Mouse (Mus musculus): ENCODE results near the gene Atp6v0a1. TPM values are rescaled to one million over a fixed set of nuclear protein-coding genes. Genes with fewer than 3 reads are reported as not detected.
"Not testable (repeated sequence)": the region's sequence is repeated elsewhere in the genome, so short reads cannot be mapped to it uniquely, and the experiment has no call there.

Gene Atp6v0a1
- polyA plus RNA-seq, 1 experiment, result 33.7 TPM

GRCm38 (mm10) chr11:100993437-100993836 lies 15.8 kb upstream of the Atp6v0a1 start:
- Histone ChIP-seq H3K27me3 (ENCODE audit: control insufficient read depth, insufficient read depth, low read length, poor library complexity, severe bottlenecking) (no peaks in the 10 kb centered on the region; the same call in 1 of the 2 replicates), H3K9ac (ENCODE audit: low read depth, poor library complexity, severe bottlenecking) (no peak overlapping the region), H3K36me3 (ENCODE audit: control insufficient read depth, insufficient read depth, low read length, poor library complexity, severe bottlenecking) (no peaks in the 10 kb centered on the region), H3K27ac (ENCODE audit: insufficient read depth, low read length) (no peak overlapping the region), H3K4me1 (ENCODE audit: control insufficient read depth, insufficient read depth, low read length) (peaks cover 1% of the 10 kb centered on the region), H3K4me3 (ENCODE audit: low read depth, low read length) (no peak overlapping the region), H3K9me3 (replicated peaks; ENCODE audit: control insufficient read depth, insufficient read depth, low read length, poor library complexity, severe bottlenecking) (no peaks in the 10 kb centered on the region)
- TF ChIP-seq CTCF (IDR thresholded peaks at IDR 0.05; ENCODE audit: low read depth, low read length) (no peak), EP300 (IDR thresholded peaks at IDR 0.05; ENCODE audit: insufficient read depth, low read depth, low read length) (no peak), POLR2A (IDR thresholded peaks at IDR 0.05; ENCODE audit: insufficient read depth, low read length) (no peak)

- no peaks in the 10 kb centered on the region for H3K36me3 ChIP-seq (ENCODE audit: control insufficient read depth, insufficient read depth, low read length, poor library complexity, severe bottlenecking)
- no peaks in the 10 kb centered on the region; the same call in 1 of the 2 replicates for H3K27me3 ChIP-seq (ENCODE audit: control insufficient read depth, insufficient read depth, low read length, poor library complexity, severe bottlenecking)
- no peak for TF ChIP-seq POLR2A (IDR thresholded peaks at IDR 0.05; ENCODE audit: insufficient read depth, low read length)
- TF ChIP-seq CTCF (IDR thresholded peaks at IDR 0.05; ENCODE audit: low read depth, low read length), result no peak
- TF ChIP-seq EP300 (IDR thresholded peaks at IDR 0.05; ENCODE audit: insufficient read depth, low read depth, low read length), result no peak
- H3K4me3 ChIP-seq (ENCODE audit: low read depth, low read length), result no peak overlapping the region
- H3K9me3 ChIP-seq (replicated peaks; ENCODE audit: control insufficient read depth, insufficient read depth, low read length, poor library complexity, severe bottlenecking), result no peaks in the 10 kb centered on the region
- peaks cover 5% of the 10 kb centered on the region for H3K4me1 ChIP-seq (ENCODE audit: control insufficient read depth, insufficient read depth, low read length)
- H3K9ac ChIP-seq (ENCODE audit: low read depth, poor library complexity, severe bottlenecking), result no peak overlapping the region
- H3K27ac ChIP-seq (ENCODE audit: insufficient read depth, low read length), result no peak overlapping the region
Measured at GRCm38 (mm10) chr11:100994233-100994632, 15.0 kb upstream of the Atp6v0a1 start.

- no peak overlapping the region for H3K4me3 ChIP-seq (ENCODE audit: low read depth, low read length)
- no peaks in the 10 kb centered on the region; the same call in 1 of the 2 replicates for H3K27me3 ChIP-seq (ENCODE audit: control insufficient read depth, insufficient read depth, low read length, poor library complexity, severe bottlenecking)
- no peaks in the 10 kb centered on the region for H3K36me3 ChIP-seq (ENCODE audit: control insufficient read depth, insufficient read depth, low read length, poor library complexity, severe bottlenecking)
- peaks cover 5% of the 10 kb centered on the region for H3K4me1 ChIP-seq (ENCODE audit: control insufficient read depth, insufficient read depth, low read length)
- H3K27ac ChIP-seq (ENCODE audit: insufficient read depth, low read length), result no peak overlapping the region
- H3K9ac ChIP-seq (ENCODE audit: low read depth, poor library complexity, severe bottlenecking), result no peak overlapping the region
- H3K9me3 ChIP-seq (replicated peaks; ENCODE audit: control insufficient read depth, insufficient read depth, low read length, poor library complexity, severe bottlenecking), result no peaks in the 10 kb centered on the region
- TF ChIP-seq EP300 (IDR thresholded peaks at IDR 0.05; ENCODE audit: insufficient read depth, low read depth, low read length) (no peak), POLR2A (IDR thresholded peaks at IDR 0.05; ENCODE audit: insufficient read depth, low read length) (no peak), CTCF (IDR thresholded peaks at IDR 0.05; ENCODE audit: low read depth, low read length) (no peak)
Measured at GRCm38 (mm10) chr11:100994655-100995054, 14.6 kb upstream of the Atp6v0a1 start.

GRCm38 (mm10) chr11:100996501-100996900 lies 12.8 kb upstream of the Atp6v0a1 start:
- Histone ChIP-seq H3K36me3 (ENCODE audit: control insufficient read depth, insufficient read depth, low read length, poor library complexity, severe bottlenecking) (no peaks in the 10 kb centered on the region), H3K27ac (ENCODE audit: insufficient read depth, low read length) (no peak overlapping the region), H3K9ac (ENCODE audit: low read depth, poor library complexity, severe bottlenecking) (no peak overlapping the region), H3K27me3 (ENCODE audit: control insufficient read depth, insufficient read depth, low read length, poor library complexity, severe bottlenecking) (no peaks in the 10 kb centered on the region; the same call in 1 of the 2 replicates), H3K9me3 (replicated peaks; ENCODE audit: control insufficient read depth, insufficient read depth, low read length, poor library complexity, severe bottlenecking) (no peaks in the 10 kb centered on the region), H3K4me1 (ENCODE audit: control insufficient read depth, insufficient read depth, low read length) (peaks cover 13% of the 10 kb centered on the region), H3K4me3 (ENCODE audit: low read depth, low read length) (no peak overlapping the region)
- TF ChIP-seq EP300 (IDR thresholded peaks at IDR 0.05; ENCODE audit: insufficient read depth, low read depth, low read length) (no peak), CTCF (IDR thresholded peaks at IDR 0.05; ENCODE audit: low read depth, low read length) (no peak), POLR2A (IDR thresholded peaks at IDR 0.05; ENCODE audit: insufficient read depth, low read length) (no peak)

GRCm38 (mm10) chr11:100998836-100999235 lies 10.4 kb upstream of the Atp6v0a1 start:
- H3K9ac ChIP-seq (ENCODE audit: low read depth, poor library complexity, severe bottlenecking), result peak overlapping the region; percentile 50; the same call in 1 of the 2 replicates
- peaks cover 13% of the 10 kb centered on the region for H3K4me1 ChIP-seq (ENCODE audit: control insufficient read depth, insufficient read depth, low read length)
- H3K27ac ChIP-seq (ENCODE audit: insufficient read depth, low read length), result peak overlapping the region; percentile 80
- H3K4me3 ChIP-seq (ENCODE audit: low read depth, low read length), result no peak overlapping the region
- TF ChIP-seq POLR2A (IDR thresholded peaks at IDR 0.05; ENCODE audit: insufficient read depth, low read length) (no peak), EP300 (IDR thresholded peaks at IDR 0.05; ENCODE audit: insufficient read depth, low read depth, low read length) (no peak), CTCF (IDR thresholded peaks at IDR 0.05; ENCODE audit: low read depth, low read length) (no peak)
- H3K36me3 ChIP-seq (ENCODE audit: control insufficient read depth, insufficient read depth, low read length, poor library complexity, severe bottlenecking), result no peaks in the 10 kb centered on the region
- no peaks in the 10 kb centered on the region for H3K9me3 ChIP-seq (replicated peaks; ENCODE audit: control insufficient read depth, insufficient read depth, low read length, poor library complexity, severe bottlenecking)
- no peaks in the 10 kb centered on the region; the same call in 1 of the 2 replicates for H3K27me3 ChIP-seq (ENCODE audit: control insufficient read depth, insufficient read depth, low read length, poor library complexity, severe bottlenecking)

- Histone ChIP-seq H3K9me3 (replicated peaks; ENCODE audit: control insufficient read depth, insufficient read depth, low read length, poor library complexity, severe bottlenecking) (no peaks in the 10 kb centered on the region), H3K27me3 (ENCODE audit: control insufficient read depth, insufficient read depth, low read length, poor library complexity, severe bottlenecking) (no peaks in the 10 kb centered on the region; the same call in 1 of the 2 replicates), H3K9ac (ENCODE audit: low read depth, poor library complexity, severe bottlenecking) (no peak overlapping the region), H3K4me3 (ENCODE audit: low read depth, low read length) (no peak overlapping the region), H3K36me3 (ENCODE audit: control insufficient read depth, insufficient read depth, low read length, poor library complexity, severe bottlenecking) (no peaks in the 10 kb centered on the region), H3K27ac (ENCODE audit: insufficient read depth, low read length) (peak overlapping the region; percentile 80), H3K4me1 (ENCODE audit: control insufficient read depth, insufficient read depth, low read length) (peaks cover 13% of the 10 kb centered on the region)
- TF ChIP-seq CTCF (IDR thresholded peaks at IDR 0.05; ENCODE audit: low read depth, low read length), result no peak
- TF ChIP-seq EP300 (IDR thresholded peaks at IDR 0.05; ENCODE audit: insufficient read depth, low read depth, low read length), result 0 out of 2 replicates have a peak, but pooled peaks have one; percentile 55
Measured at GRCm38 (mm10) chr11:100999254-100999653, 10.0 kb upstream of the Atp6v0a1 start.

GRCm38 (mm10) chr11:101001875-101002552 lies 7.2 kb upstream of the Atp6v0a1 start:
- H3K27ac ChIP-seq (ENCODE audit: insufficient read depth, low read length); H3K4me3 ChIP-seq (ENCODE audit: low read depth, low read length); H3K9me3 ChIP-seq (replicated peaks; ENCODE audit: control insufficient read depth, insufficient read depth, low read length, poor library complexity, severe bottlenecking); H3K36me3 ChIP-seq (ENCODE audit: control insufficient read depth, insufficient read depth, low read length, poor library complexity, severe bottlenecking); H3K27me3 ChIP-seq (ENCODE audit: control insufficient read depth, insufficient read depth, low read length, poor library complexity, severe bottlenecking); H3K9ac ChIP-seq (ENCODE audit: low read depth, poor library complexity, severe bottlenecking): not testable (repeated sequence)
- peaks cover 13% of the 10 kb centered on the region for H3K4me1 ChIP-seq (ENCODE audit: control insufficient read depth, insufficient read depth, low read length)
